ENCODE assay signal across 39 mouse cellular contexts in the genomic region with DNA sequence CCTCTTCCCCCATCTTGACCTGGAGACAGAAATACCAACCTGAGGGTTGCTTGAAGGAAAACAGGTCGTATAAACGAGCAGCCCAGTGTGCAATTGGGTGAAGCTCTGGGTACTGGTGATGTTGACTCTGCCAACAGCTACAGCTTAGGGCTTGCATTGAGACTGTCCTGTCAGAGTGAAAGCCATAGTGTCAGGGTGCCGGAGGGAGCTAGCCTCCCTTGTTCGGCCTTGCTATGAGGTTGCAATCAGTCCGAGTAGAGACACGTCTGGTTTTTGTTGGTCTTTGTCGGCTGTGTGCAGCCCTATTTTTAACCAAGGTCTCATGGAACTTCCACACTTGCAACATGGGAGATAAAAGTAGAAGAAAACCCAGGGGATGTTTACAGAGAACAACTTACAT. TPM values are rescaled to one million over a fixed set of nuclear protein-coding genes. Genes with fewer than 3 reads are reported as not detected.
DNase-seq lines count a peak whose midpoint lies in the region; ATAC-seq and TF ChIP-seq lines count a peak whose summit lies in the region.
"Had no signal": no experiment of that assay in that cellular context is flagged by ENCODE, and none has a peak within 500 bp of the region (broad histone marks: within the 10 kb centered on the region; RNA-seq: fewer than 3 reads in every experiment).

No protein-coding gene starts in this region.

- peaks cover 34% of the 10 kb centered on the region for H3K4me1 ChIP-seq in heart, embryonic 12.5 days (replicated peaks)
- H3K4me1 ChIP-seq in lung, embryonic 14.5 days (ENCODE audit: insufficient read depth) = peaks cover 4% of the 10 kb centered on the region; the same call in 1 of the 2 replicates
- H3K4me1 ChIP-seq in heart, postnatal 0 days (ENCODE audit: control insufficient read depth, insufficient read depth) = peaks cover 41% of the 10 kb centered on the region
- H3K4me1 ChIP-seq: hindbrain, embryonic 13.5 days; liver, embryonic 13.5 days; megakaryocyte, embryonic 14.5 days had no signal

- TF ChIP-seq EP300 in heart, postnatal 0 days (IDR thresholded peaks at IDR 0.05; ENCODE audit: low read depth) = no peak

- peak overlapping the region; percentile 78 for H3K27ac ChIP-seq in heart, embryonic 12.5 days (ENCODE audit: poor library complexity, severe bottlenecking)
- peak overlapping the region; percentile 30; the same call in 1 of the 2 replicates for H3K27ac ChIP-seq in lung, embryonic 14.5 days (ENCODE audit: low read depth)
- H3K27ac ChIP-seq in heart, postnatal 0 days (ENCODE audit: low read depth) = peak overlapping the region; percentile 84
- H3K27ac ChIP-seq: forebrain, embryonic 12.5 days; hindbrain, embryonic 13.5 days; liver, embryonic 13.5 days; midbrain, embryonic 13.5 days had no signal

- no peaks in the 10 kb centered on the region for H3K27me3 ChIP-seq in heart, embryonic 12.5 days (replicated peaks)
- no peaks in the 10 kb centered on the region for H3K27me3 ChIP-seq in lung, embryonic 14.5 days (ENCODE audit: insufficient read depth, low read length)
- H3K27me3 ChIP-seq in heart, postnatal 0 days (ENCODE audit: control insufficient read depth, insufficient read depth, low read length) = no peaks in the 10 kb centered on the region
- H3K27me3 ChIP-seq: hindbrain, embryonic 13.5 days; liver, embryonic 13.5 days; Patski had no signal

- no peaks in the 10 kb centered on the region for H3K9me3 ChIP-seq in heart, embryonic 12.5 days (replicated peaks)
- H3K9me3 ChIP-seq in lung, embryonic 14.5 days (ENCODE audit: low read depth, low read length) = no peaks in the 10 kb centered on the region
- H3K9me3 ChIP-seq in heart, postnatal 0 days (replicated peaks; ENCODE audit: control insufficient read depth, low read length) = no peaks in the 10 kb centered on the region
- H3K9me3 ChIP-seq: forebrain, embryonic 12.5 days; G1E; hindbrain, embryonic 13.5 days; liver, embryonic 13.5 days; midbrain, embryonic 13.5 days had no signal

- 0 out of 2 replicates have a peak overlapping the region, but pooled peaks have one; percentile 1 for H3K4me2 ChIP-seq in heart, embryonic 12.5 days
- no peak overlapping the region for H3K4me2 ChIP-seq in lung, embryonic 14.5 days
- 0 out of 2 replicates have a peak overlapping the region, but pooled peaks have one; percentile 3 for H3K4me2 ChIP-seq in heart, postnatal 0 days (ENCODE audit: low read depth, low read length)
- H3K4me2 ChIP-seq: forebrain, embryonic 12.5 days; hindbrain, embryonic 13.5 days; liver, embryonic 13.5 days; midbrain, embryonic 13.5 days had no signal

- 41% methylated on average over 7 of the region's 7 CpGs for WGBS in heart, embryonic 12.5 days
- 67% methylated on average over 7 of the region's 7 CpGs for WGBS in lung, embryonic 14.5 days
- 23% methylated on average over 7 of the region's 7 CpGs for WGBS in heart, postnatal 0 days

- peak; percentile 28 for DNase-seq in adrenal gland, postnatal 14 days
- DNase-seq in adrenal gland, postnatal 4 days (ENCODE audit: low spot score in 2 of 2) = no peak
- no peak for DNase-seq in heart, postnatal 4 days
- no peak for DNase-seq in lung, embryonic 14.5 days
- no peak for DNase-seq in lung, postnatal 25 days (ENCODE audit: low spot score)
- no peak for DNase-seq in heart, postnatal 0 days (ENCODE audit: low spot score)
- DNase-seq: adrenal gland, postnatal 36 days; cerebellum, adult 2 months; cerebellum, postnatal 14 days; gastrocnemius, postnatal 10 days; kidney, adult 9 months; kidney, postnatal 10 days; layer of hippocampus, postnatal 36 days; left cerebral cortex, postnatal 4 days; liver, embryonic 13.5 days; lung, adult 2 months; lung, postnatal 36 days; right cerebral cortex, postnatal 14 days; thymus, postnatal 4 days had no signal

- no peak for ATAC-seq in heart, embryonic 12.5 days (ENCODE audit: insufficient number of reproducible peaks, low FRiP score)
- no peak for ATAC-seq in lung, embryonic 14.5 days (ENCODE audit: insufficient read depth)
- ATAC-seq in heart, postnatal 0 days (ENCODE audit: insufficient read depth, low read depth) = peak; percentile 47
- ATAC-seq: intestine, embryonic 16.5 days; Patski had no signal

- no peak overlapping the region for H3K4me3 ChIP-seq in heart, embryonic 12.5 days
- H3K4me3 ChIP-seq in lung, embryonic 14.5 days (ENCODE audit: low read depth, low read length) = no peak overlapping the region
- no peak overlapping the region for H3K4me3 ChIP-seq in heart, postnatal 0 days (ENCODE audit: low read depth, low read length)
- H3K4me3 ChIP-seq: erythroblast, embryonic 14.5 days; forebrain, embryonic 12.5 days; hindbrain, embryonic 13.5 days; liver, embryonic 13.5 days; megakaryocyte, embryonic 14.5 days; midbrain, embryonic 13.5 days had no signal

- peaks cover 91% of the 10 kb centered on the region for H3K36me3 ChIP-seq in heart, embryonic 12.5 days
- peaks cover 97% of the 10 kb centered on the region for H3K36me3 ChIP-seq in lung, embryonic 14.5 days (ENCODE audit: insufficient read depth)
- H3K36me3 ChIP-seq in heart, postnatal 0 days (replicated peaks; ENCODE audit: control insufficient read depth, insufficient read depth, low read length) = peaks cover 96% of the 10 kb centered on the region
- H3K36me3 ChIP-seq: forebrain, embryonic 12.5 days; G1E; hindbrain, embryonic 13.5 days; liver, embryonic 13.5 days; midbrain, embryonic 13.5 days had no signal

- no peak overlapping the region for H3K9ac ChIP-seq in heart, embryonic 12.5 days
- H3K9ac ChIP-seq in lung, embryonic 14.5 days = no peak overlapping the region
- peak overlapping the region; percentile 12; the same call in 1 of the 2 replicates for H3K9ac ChIP-seq in heart, postnatal 0 days (replicated peaks; ENCODE audit: low read depth, low read length)
- H3K9ac ChIP-seq: forebrain, embryonic 12.5 days; hindbrain, embryonic 13.5 days; liver, embryonic 13.5 days; midbrain, embryonic 13.5 days had no signal

- no peak for TF ChIP-seq CTCF in lung, embryonic 14.5 days (IDR thresholded peaks at IDR 0.05; ENCODE audit: low read depth)
- TF ChIP-seq CTCF in heart, postnatal 0 days (IDR thresholded peaks at IDR 0.05; ENCODE audit: low read depth) = no peak

RNA-seq across cellular contexts. Expression of a gene that starts 15.3 kb away (rescaled TPM):
- total RNA-seq in adrenal gland, postnatal 14 days (2021) = 174 and 193 TPM in 2 replicates
- 100 to 1,000 TPM; 236 to 271 TPM for total RNA-seq in adrenal gland, postnatal 4 days (2021)
- 127 and 132 TPM in 2 replicates for polyA plus RNA-seq in heart, embryonic 12.5 days (2016; fragmentation: Nextera tagmentation; extraction: Ambion mirVana)
- 100 to 1,000 TPM; 266 to 279 TPM for total RNA-seq in heart, postnatal 4 days (2021)
- 118 and 123 TPM in 2 replicates for polyA plus RNA-seq in lung, embryonic 14.5 days (2014; fragmentation: Nextera tagmentation; extraction: Ambion mirVana)
- total RNA-seq in heart, postnatal 0 days (2014; rRNA removed; ENCODE audit: low replicate concordance) = 189 TPM in 2 replicates
- 53.2 and 60.8 TPM in 2 replicates for polyA plus RNA-seq in heart, postnatal 0 days (2015; fragmentation: Nextera tagmentation; extraction: Ambion mirVana)
- total RNA-seq: granulocyte monocyte progenitor cell, adult 5-6 weeks had no signal
- polyA plus RNA-seq: G1E had no signal

RNA-seq across cellular contexts. Expression of a gene that starts 39.7 kb away (rescaled TPM):
- total RNA-seq in adrenal gland, postnatal 14 days (2021) = not detected in 2 replicates
- not detected for total RNA-seq in adrenal gland, postnatal 4 days (2021)
- polyA plus RNA-seq in heart, embryonic 12.5 days (2016; fragmentation: Nextera tagmentation; extraction: Ambion mirVana) = not detected in 2 replicates
- not detected for total RNA-seq in heart, postnatal 4 days (2021)
- not detected in 2 replicates for polyA plus RNA-seq in lung, embryonic 14.5 days (2014; fragmentation: Nextera tagmentation; extraction: Ambion mirVana)
- total RNA-seq in heart, postnatal 0 days (2014; rRNA removed; ENCODE audit: low replicate concordance) = not detected in 2 replicates
- not detected in 2 replicates for polyA plus RNA-seq in heart, postnatal 0 days (2015; fragmentation: Nextera tagmentation; extraction: Ambion mirVana)
- total RNA-seq: adrenal gland, postnatal 36 days; G1E; gastrocnemius, postnatal 10 days; granulocyte monocyte progenitor cell, adult 5-6 weeks; layer of hippocampus, postnatal 36 days; left cerebral cortex, postnatal 4 days; monocyte, adult 5-6 weeks had no signal
- polyA plus RNA-seq: cerebellum, adult 2 months; cortical plate, adult 2 months; embryonic facial prominence, embryonic 14.5 days; erythroblast, embryonic 14.5 days; forebrain, embryonic 12.5 days; G1E; hindbrain, embryonic 13.5 days; intestine, embryonic 16.5 days; large intestine, adult 2 months; limb, embryonic 14.5 days; liver, embryonic 13.5 days; lung, adult 2 months; midbrain, embryonic 13.5 days; neural tube, embryonic 14.5 days; Patski; small intestine, adult 2 months; stomach, embryonic 14.5 days; testis, adult 2 months; thymus, postnatal 0 days had no signal

Comparison
In these comparisons a context has a peak if more than half of its experiments do, and no peak if none do; other contexts are left out.
1. H3K27ac ChIP-seq: peak in every context shown above with its lines; median percentile 84 in heart, postnatal 0 days; 78 in heart, embryonic 12.5 days; 30 in lung, embryonic 14.5 days.